Mouse (Mus musculus): ENCODE measurements around the gene Myod1. TPM values are rescaled to one million over a fixed set of nuclear protein-coding genes. Genes with fewer than 3 reads are reported as not detected.
A peak's percentile ranks its signal among the peaks of the same experiment; 100 is the strongest.

Gene Myod1
- total RNA-seq (2021), result 10 to 100 TPM; 63.8 to 76.5 TPM
- long read RNA-seq, experiment 1, transcript Myod1-201 (3 exons, 1,861 nt), result major isoform, 49 of 58 reads
- long read RNA-seq, experiment 1, partial matches to known transcripts, result 7 of 58 reads
- long read RNA-seq, experiment 1, other reads (novel, unspliced or antisense), result 2 of 58 reads
- long read RNA-seq, experiment 2, transcript Myod1-201 (3 exons, 1,861 nt), result major isoform, 84 of 88 reads
- long read RNA-seq, experiment 2, partial matches to known transcripts, result 4 of 88 reads
- long read RNA-seq, experiment 2, other reads (novel, unspliced or antisense), result 0 of 88 reads

- DNase-seq (ENCODE audit: low spot score in 2 of 2), result peak; percentile 51 to 74
These were observed at the start of gene Myod1 for GRCm38 (mm10) chr7:46376172-46377007. Gene Myod1, plus strand, starts transcription at chr7:46376474.

GRCm38 (mm10) chr7:46327896-46328295, 48.4 kb upstream of the Myod1 start:
- no peak for DNase-seq (ENCODE audit: low spot score in 2 of 2)

GRCm38 (mm10) chr7:46337397-46337796, 38.9 kb upstream of the Myod1 start:
- peak in 1 of 2 experiments; percentile 17 for DNase-seq (ENCODE audit: low spot score in 2 of 2)

- no peak for DNase-seq (ENCODE audit: low spot score in 2 of 2)
These were observed 36.5 kb upstream of the Myod1 start for GRCm38 (mm10) chr7:46339818-46340217.

- DNase-seq (ENCODE audit: low spot score in 2 of 2), result no peak
These were observed 36.0 kb upstream of the Myod1 start for GRCm38 (mm10) chr7:46340295-46340694.

GRCm38 (mm10) chr7:46341471-46341870, 34.8 kb upstream of the Myod1 start:
- DNase-seq (ENCODE audit: low spot score in 2 of 2), result peak in 1 of 2 experiments; percentile 51

- no peak for DNase-seq (ENCODE audit: low spot score in 2 of 2)
These were observed 28.6 kb upstream of the Myod1 start for GRCm38 (mm10) chr7:46347692-46348091.

- peak in 1 of 2 experiments; percentile 22 for DNase-seq (ENCODE audit: low spot score in 2 of 2)
These were observed 27.5 kb upstream of the Myod1 start for GRCm38 (mm10) chr7:46348813-46349212.

GRCm38 (mm10) chr7:46350119-46350702, 26.1 kb upstream of the Myod1 start:
- peak in 1 of 2 experiments; percentile 54 for DNase-seq (ENCODE audit: low spot score in 2 of 2)

- DNase-seq (ENCODE audit: low spot score in 2 of 2), result no peak
These were observed 23.5 kb upstream of the Myod1 start for GRCm38 (mm10) chr7:46352748-46353147.

- DNase-seq (ENCODE audit: low spot score in 2 of 2), result peak in 1 of 2 experiments; percentile 56
These were observed 23.1 kb upstream of the Myod1 start for GRCm38 (mm10) chr7:46353216-46353615.

- DNase-seq (ENCODE audit: low spot score in 2 of 2), result no peak
These were observed 22.4 kb upstream of the Myod1 start for GRCm38 (mm10) chr7:46353875-46354274.

- DNase-seq (ENCODE audit: low spot score in 2 of 2), result no peak
These were observed 14.5 kb upstream of the Myod1 start for GRCm38 (mm10) chr7:46361776-46362175.

- DNase-seq (ENCODE audit: low spot score in 2 of 2), result no peak
These were observed 12.1 kb upstream of the Myod1 start for GRCm38 (mm10) chr7:46364154-46364553.

GRCm38 (mm10) chr7:46365810-46366209, 10.5 kb upstream of the Myod1 start:
- no peak for DNase-seq (ENCODE audit: low spot score in 2 of 2)

- DNase-seq (ENCODE audit: low spot score in 2 of 2), result no peak
These were observed 5.2 kb upstream of the Myod1 start for GRCm38 (mm10) chr7:46371104-46371503.

- peak in 1 of 2 experiments; percentile 58 for DNase-seq (ENCODE audit: low spot score in 2 of 2)
These were observed 703 bp downstream of the Myod1 start for GRCm38 (mm10) chr7:46377008-46377346.

GRCm38 (mm10) chr7:46378123-46378522, 1.8 kb downstream of the Myod1 start:
- peak in 1 of 2 experiments; percentile 29 for DNase-seq (ENCODE audit: low spot score in 2 of 2)

- peak in 1 of 2 experiments; percentile 81 for DNase-seq (ENCODE audit: low spot score in 2 of 2)
These were observed 2.7 kb downstream of the Myod1 start for GRCm38 (mm10) chr7:46378983-46379382.

GRCm38 (mm10) chr7:46380625-46381024, 4.4 kb downstream of the Myod1 start:
- DNase-seq (ENCODE audit: low spot score in 2 of 2), result no peak

- DNase-seq (ENCODE audit: low spot score in 2 of 2), result no peak
These were observed 11.2 kb downstream of the Myod1 start for GRCm38 (mm10) chr7:46387430-46387829.

Measured in gastrocnemius, postnatal 4 days (tissue).